Comparison of ENCODE assay signal across 23 mouse cellular contexts in genomic region chr5:116080736-116081135, GRCm38 (mm10). TPM values are rescaled to one million over a fixed set of nuclear protein-coding genes. Genes with fewer than 3 reads are reported as not detected.
"Had no signal": no experiment of that assay in that cellular context is flagged by ENCODE, and none has a peak within 500 bp of the region (broad histone marks: within the 10 kb centered on the region; RNA-seq: fewer than 3 reads in every experiment).

No protein-coding gene starts in this region.

- DNase-seq: kidney, postnatal 14 days; lung, adult 2 months; lung, postnatal 36 days; right cerebral cortex, postnatal 4 days; thymus, postnatal 14 days had no signal

- H3K27ac ChIP-seq: kidney, embryonic 15.5 days; left cerebral cortex, adult 2 months; limb, embryonic 10.5 days; liver, embryonic 15.5 days; midbrain, embryonic 13.5 days; neural tube, embryonic 15.5 days; stomach, embryonic 15.5 days had no signal

- H3K4me1 ChIP-seq: liver, embryonic 15.5 days; stomach, embryonic 15.5 days had no signal

- ATAC-seq: lung, postnatal 0 days; midbrain, embryonic 13.5 days had no signal

- H3K4me3 ChIP-seq: kidney, embryonic 15.5 days; left cerebral cortex, adult 2 months; limb, embryonic 10.5 days; liver, embryonic 15.5 days; midbrain, embryonic 13.5 days; myocyte; neural tube, embryonic 15.5 days; stomach, embryonic 15.5 days had no signal

- H3K36me3 ChIP-seq: kidney, embryonic 15.5 days; limb, embryonic 10.5 days; liver, embryonic 15.5 days; midbrain, embryonic 13.5 days; neural tube, embryonic 15.5 days; stomach, embryonic 15.5 days had no signal

RNA-seq across cellular contexts. Expression of gene Tmem233, which starts 2.3 kb away (rescaled TPM):
- total RNA-seq: layer of hippocampus, adult 8-10 months; layer of hippocampus, postnatal 14 days; left cerebral cortex, adult 2 months; left cerebral cortex, postnatal 14 days; megakaryocyte progenitor cell, adult 5-6 weeks; midbrain, postnatal 0 days had no signal
- polyA plus RNA-seq: kidney, embryonic 15.5 days; large intestine, adult 2 months; limb, embryonic 10.5 days; liver, embryonic 11.5 days; liver, embryonic 15.5 days; midbrain, embryonic 13.5 days; midbrain, postnatal 0 days; neural tube, embryonic 11.5 days; spleen, adult 2 months; stomach, embryonic 15.5 days had no signal
